Mouse (Mus musculus): ENCODE results near the gene Bzw1. TPM values are rescaled to one million over a fixed set of nuclear protein-coding genes. Genes with fewer than 3 reads are reported as not detected.

Gene Bzw1
- total RNA-seq, 1 experiment from 2014 or later: 180 TPM

GRCm38 (mm10) chr1:58445143-58445722 lies 52.5 kb downstream of the Bzw1 start, which contains the start of the genes Nif3l1 and Ppil3:
Gene Nif3l1 (plus strand): TSS chr1:58445151.
Gene Ppil3 (minus strand): TSS chr1:58445486.
- peak; percentile 96 for ATAC-seq (replicated peaks; ENCODE audit: insufficient number of reproducible peaks, low FRiP score, low TSS enrichment, poor library complexity, severe bottlenecking)

- no peak for ATAC-seq (replicated peaks; ENCODE audit: insufficient number of reproducible peaks, low FRiP score, low TSS enrichment, poor library complexity, severe bottlenecking)
Observed at GRCm38 (mm10) chr1:58445861-58446260, 53.2 kb downstream of the Bzw1 start.

GRCm38 (mm10) chr1:58447766-58448165 lies 55.1 kb downstream of the Bzw1 start:
- ATAC-seq (replicated peaks; ENCODE audit: insufficient number of reproducible peaks, low FRiP score, low TSS enrichment, poor library complexity, severe bottlenecking): no peak

- no peak for ATAC-seq (replicated peaks; ENCODE audit: insufficient number of reproducible peaks, low FRiP score, low TSS enrichment, poor library complexity, severe bottlenecking)
Observed at GRCm38 (mm10) chr1:58448396-58448795, 55.7 kb downstream of the Bzw1 start.

GRCm38 (mm10) chr1:58454316-58454715 lies 61.6 kb downstream of the Bzw1 start:
- ATAC-seq (replicated peaks; ENCODE audit: insufficient number of reproducible peaks, low FRiP score, low TSS enrichment, poor library complexity, severe bottlenecking): no peak

Other genes with a start within 250 kb of the Bzw1 start
- not detected in 3 replicates for gene Aox4, start 182.5 kb upstream of the Bzw1 start, total RNA-seq (2017)
- gene Aox2, start 114.6 kb upstream of the Bzw1 start, total RNA-seq (2017): 0.10 TPM in 1 of 3 replicates, not detected in the others
- gene Clk1, start 31.2 kb downstream of the Bzw1 start, total RNA-seq (2017): 1,281 to 1,683 TPM (median 1,335 TPM) in 3 replicates
- 11.5 to 22.8 TPM (median 18.0 TPM) in 3 replicates for gene Nif3l1, start 52.3 kb downstream of the Bzw1 start, total RNA-seq (2017)
- gene Ppil3, start 52.6 kb downstream of the Bzw1 start, total RNA-seq (2017): 59.5 to 80.1 TPM (median 68.3 TPM) in 3 replicates
- gene Orc2, start 112.2 kb downstream of the Bzw1 start, total RNA-seq (2017): 15.9 to 29.6 TPM (median 23.3 TPM) in 3 replicates
- gene Fam126b, start 193.4 kb downstream of the Bzw1 start, total RNA-seq (2017): 11.6 to 17.6 TPM (median 14.9 TPM) in 3 replicates
- gene Ndufb3, start 193.5 kb downstream of the Bzw1 start, total RNA-seq (2017): 33.6 to 51.9 TPM (median 45.8 TPM) in 3 replicates

Data from monocyte, adult 5-6 weeks (primary cell).